Mouse (Mus musculus) heart, postnatal 25 days (tissue): ENCODE measurements around the gene Dvl2. TPM values are rescaled to one million over a fixed set of nuclear protein-coding genes. Genes with fewer than 3 reads are reported as not detected.
"Not testable (repeated sequence)": the region's sequence is repeated elsewhere in the genome, so short reads cannot be mapped to it uniquely, and the experiment has no call there.

Experiments used
- DNase-seq: peaks from one replicate; pipeline ENCODE4 v3.0.0; 2022; ENCODE audit warnings: low spot score
- intact Hi-C: fragments of 180-260 bp; cut with DNase I; formaldehyde crosslinking; loops from one replicate; pipeline ENCODE4 v1.15.1; 2025
- total RNA-seq, 2 experiments: library from RNA; stranded (reverse); gene quantifications; 2 replicates each; pipeline ENCODE4 v1.2.3; 2021

Dvl2 gene
- total RNA-seq, 2 experiments from 2014 or later: 3.9 to 5.2 TPM

GRCm38 (mm10) chr11:69999666-70000065 is 729 bp upstream of the Dvl2 start:
- intact Hi-C loops: loop anchor here (10.0 kb wide), 1 partner anchor 595 kb away; no protein-coding TSS in a partner anchor
- DNase-seq: no peak

GRCm38 (mm10) chr11:70001159-70001558 is 764 bp downstream of the Dvl2 start:
- intact Hi-C loops: no loop called here
- no peak for DNase-seq

- no peak for DNase-seq
- intact Hi-C loops: no loop called here
Measured at GRCm38 (mm10) chr11:70001865-70002264, 1.5 kb downstream of the Dvl2 start.

GRCm38 (mm10) chr11:70002471-70002870 is 2.1 kb downstream of the Dvl2 start:
- DNase-seq: no peak
- intact Hi-C loops: no loop called here

GRCm38 (mm10) chr11:70005521-70005920 is 5.1 kb downstream of the Dvl2 start:
- intact Hi-C loops: loop anchor here (5.0 kb wide), 1 partner anchor 73 kb away; no protein-coding TSS in a partner anchor
- DNase-seq: no peak

GRCm38 (mm10) chr11:70010033-70010432 is 9.6 kb downstream of the Dvl2 start:
- no peak for DNase-seq
- intact Hi-C loops: loop anchor here (10.0 kb wide), 1 partner anchor 645 kb away; the partner anchor contains the start of genes Eno3 and Pfn1

- intact Hi-C loops: loop anchor here (10.0 kb wide), 1 partner anchor 644 kb away; the partner anchor contains the start of genes Eno3 and Pfn1
- no peak for DNase-seq
Measured at GRCm38 (mm10) chr11:70010548-70010947, 10.2 kb downstream of the Dvl2 start.

- DNase-seq: no peak
- intact Hi-C loops: loop anchor here (10.0 kb wide), 1 partner anchor 644 kb away; the partner anchor contains the start of genes Eno3 and Pfn1
Measured at GRCm38 (mm10) chr11:70010961-70011360, 10.6 kb downstream of the Dvl2 start.

GRCm38 (mm10) chr11:70012931-70013330 is 12.5 kb downstream of the Dvl2 start:
- intact Hi-C loops: loop anchor here (10.0 kb wide), 1 partner anchor 642 kb away; the partner anchor contains the start of genes Eno3 and Pfn1
- DNase-seq: no peak

- intact Hi-C loops: loop anchor here (10.0 kb wide), 1 partner anchor 641 kb away; the partner anchor contains the start of genes Eno3 and Pfn1
- DNase-seq: no peak
Measured at GRCm38 (mm10) chr11:70013408-70013807, 13.0 kb downstream of the Dvl2 start.

- intact Hi-C loops: loop anchor here (10.0 kb wide), 1 partner anchor 641 kb away; the partner anchor contains the start of genes Eno3 and Pfn1
- DNase-seq: no peak
Measured at GRCm38 (mm10) chr11:70014051-70014450, 13.7 kb downstream of the Dvl2 start.

- DNase-seq: peak; percentile 82
- intact Hi-C loops: loop anchor here (10.0 kb wide), 1 partner anchor 640 kb away; the partner anchor contains the start of genes Eno3 and Pfn1
Measured at GRCm38 (mm10) chr11:70014880-70015558, 14.6 kb downstream of the Dvl2 start, which contains the start of gene Acadvl. Gene Acadvl (minus strand): TSS chr11:70015411.

- intact Hi-C loops: loop anchor here (10.0 kb wide), 1 partner anchor 639 kb away; the partner anchor contains the start of genes Eno3 and Pfn1
- DNase-seq: no peak
Measured at GRCm38 (mm10) chr11:70015677-70016076, 15.3 kb downstream of the Dvl2 start.

- not testable (repeated sequence) for DNase-seq
- intact Hi-C loops: loop anchor here (10.0 kb wide), 1 partner anchor 639 kb away; the partner anchor contains the start of genes Eno3 and Pfn1
Measured at GRCm38 (mm10) chr11:70016177-70016576, 15.8 kb downstream of the Dvl2 start.

GRCm38 (mm10) chr11:70016669-70017068 is 16.3 kb downstream of the Dvl2 start, which contains the start of gene Dlg4:
Gene Dlg4 (plus strand): TSS chr11:70016942.
- intact Hi-C loops: loop anchor here (10.0 kb wide), 1 partner anchor 638 kb away; the partner anchor contains the start of genes Eno3 and Pfn1
- DNase-seq: no peak

GRCm38 (mm10) chr11:70017199-70017767 is 16.9 kb downstream of the Dvl2 start:
- DNase-seq: no peak
- intact Hi-C loops: loop anchor here (10.0 kb wide), 1 partner anchor 638 kb away; the partner anchor contains the start of genes Eno3 and Pfn1

GRCm38 (mm10) chr11:70018131-70018990 is 18.0 kb downstream of the Dvl2 start:
- intact Hi-C loops: loop anchor here (10.0 kb wide), 1 partner anchor 636 kb away; the partner anchor contains the start of genes Eno3 and Pfn1
- no peak for DNase-seq

GRCm38 (mm10) chr11:70019495-70020021 is 19.2 kb downstream of the Dvl2 start:
- no peak for DNase-seq
- intact Hi-C loops: loop anchor here (10.0 kb wide), 1 partner anchor 635 kb away; the partner anchor contains the start of genes Eno3 and Pfn1

GRCm38 (mm10) chr11:70020022-70020631 is 19.7 kb downstream of the Dvl2 start:
- intact Hi-C loops: no loop called here
- no peak for DNase-seq
